Mouse (Mus musculus): ENCODE measurements around the gene Ttc38.
A peak's percentile ranks its signal among the peaks of the same experiment; 100 is the strongest.
"Not testable (repeated sequence)": the region's sequence is repeated elsewhere in the genome, so short reads cannot be mapped to it uniquely, and the experiment has no call there.

Ttc38 gene

GRCm38 (mm10) chr15:85826676-85827075, 5.4 kb upstream of the Ttc38 start:
- DNase-seq: no peak

- DNase-seq: no peak
These were observed 4.0 kb upstream of the Ttc38 start for GRCm38 (mm10) chr15:85828071-85828470.

GRCm38 (mm10) chr15:85829470-85829869, 2.6 kb upstream of the Ttc38 start:
- DNase-seq: no peak

- DNase-seq: no peak
These were observed 493 bp downstream of the Ttc38 start for GRCm38 (mm10) chr15:85832599-85832998.

GRCm38 (mm10) chr15:85835335-85835734, 3.2 kb downstream of the Ttc38 start:
- no peak for DNase-seq

- no peak for DNase-seq
These were observed 4.8 kb downstream of the Ttc38 start for GRCm38 (mm10) chr15:85836887-85837286.

- no peak for DNase-seq
These were observed 8.9 kb downstream of the Ttc38 start for GRCm38 (mm10) chr15:85840983-85841382.

GRCm38 (mm10) chr15:85841796-85842360, 9.8 kb downstream of the Ttc38 start:
- no peak for DNase-seq

- DNase-seq: peak; percentile 48
These were observed 13.0 kb downstream of the Ttc38 start for GRCm38 (mm10) chr15:85845071-85845470.

GRCm38 (mm10) chr15:85851656-85852392, 19.7 kb downstream of the Ttc38 start:
- DNase-seq: no peak

GRCm38 (mm10) chr15:85858980-85859489, 26.9 kb downstream of the Ttc38 start:
- DNase-seq: no peak

- DNase-seq: peak; percentile 96
These were observed 27.5 kb downstream of the Ttc38 start, which contains the start of gene Gtse1 for GRCm38 (mm10) chr15:85859490-85860031. Gene Gtse1 (plus strand): TSS chr15:85859745.

GRCm38 (mm10) chr15:85865913-85866312, 33.8 kb downstream of the Ttc38 start:
- DNase-seq: not testable (repeated sequence)

- peak; percentile 82 for DNase-seq
These were observed 35.6 kb downstream of the Ttc38 start for GRCm38 (mm10) chr15:85867696-85868095.

- DNase-seq: no peak
These were observed 45.2 kb downstream of the Ttc38 start for GRCm38 (mm10) chr15:85877336-85877735.

GRCm38 (mm10) chr15:85878848-85879497, 46.9 kb downstream of the Ttc38 start, which contains the start of gene Trmu:
Gene Trmu (plus strand): TSS chr15:85879312.
- DNase-seq: peak; percentile 93

- DNase-seq: no peak
These were observed 47.4 kb downstream of the Ttc38 start for GRCm38 (mm10) chr15:85879498-85879895.

GRCm38 (mm10) chr15:85885606-85886005, 53.5 kb downstream of the Ttc38 start:
- no peak for DNase-seq

- DNase-seq: no peak
These were observed 57.1 kb downstream of the Ttc38 start for GRCm38 (mm10) chr15:85889235-85889634.

GRCm38 (mm10) chr15:85891971-85892370, 59.9 kb downstream of the Ttc38 start:
- DNase-seq: no peak

GRCm38 (mm10) chr15:85892498-85893118, 60.5 kb downstream of the Ttc38 start:
- DNase-seq: no peak

- no peak for DNase-seq
These were observed 61.8 kb downstream of the Ttc38 start for GRCm38 (mm10) chr15:85893871-85894270.

- peak; percentile 83 for DNase-seq
These were observed 64.2 kb downstream of the Ttc38 start for GRCm38 (mm10) chr15:85896284-85896683.

All from cerebellum, adult 9-10 months (tissue).